Mouse (Mus musculus) neural tube, embryonic 11.5 days (tissue): Measurements from ENCODE around the gene Olfr270. TPM values are rescaled to one million over a fixed set of nuclear protein-coding genes. Genes with fewer than 3 reads are reported as not detected.

Source experiments
- ATAC-seq: fragments of 200-750 bp; cut with Nextera tagmentation; 2 replicates; pipeline ENCODE4 v1.8.0; 2017; ENCODE audit warnings: moderate number of reproducible peaks, mild to moderate bottlenecking, moderate TSS enrichment, moderate library complexity; ENCODE audit not compliant: insufficient read depth, low FRiP score, low TSS enrichment
- DNase-seq: peaks from one replicate; pipeline ENCODE4 v3.0.0-alpha.2; 2015; ENCODE audit warnings: low spot score
- H3K27ac ChIP-seq: fragments of 300-500 bp; sonication (generic); 2 replicates; pipeline ENCODE4 v1.5.1; 2014; ENCODE audit warnings: low read depth, mild to moderate bottlenecking, low read length
- H3K27me3 ChIP-seq: fragments of 300-500 bp; sonication (generic); 2 replicates; pipeline ENCODE4 v1.6.1; 2014; ENCODE audit warnings: mild to moderate bottlenecking, low read length, mixed read lengths; ENCODE audit not compliant: control insufficient read depth, insufficient read depth
- H3K36me3 ChIP-seq: fragments of 300-500 bp; sonication (generic); 2 replicates; pipeline ENCODE4 v1.6.1; 2014; ENCODE audit warnings: mild to moderate bottlenecking, low read length, moderate library complexity, mixed read lengths; ENCODE audit not compliant: control insufficient read depth, insufficient read depth
- H3K4me1 ChIP-seq: fragments of 300-500 bp; sonication (generic); 2 replicates; pipeline ENCODE4 v1.6.1; 2014; ENCODE audit warnings: low read length, mixed read lengths; ENCODE audit not compliant: control insufficient read depth, insufficient read depth
- H3K4me2 ChIP-seq: fragments of 300-500 bp; sonication (generic); 2 replicates; pipeline ENCODE4 v1.6.1; 2014; ENCODE audit warnings: low read depth, mild to moderate bottlenecking, moderate library complexity
- H3K4me3 ChIP-seq: fragments of 300-500 bp; sonication (generic); 2 replicates; pipeline ENCODE4 v1.5.1; 2014; ENCODE audit warnings: low read depth, low read length
- H3K9ac ChIP-seq: fragments of 300-500 bp; sonication (generic); 2 replicates; pipeline ENCODE4 v1.6.1; 2014; ENCODE audit warnings: mild to moderate bottlenecking, low read length
- H3K9me3 ChIP-seq: fragments of 300-500 bp; sonication (generic); 2 replicates; pipeline ENCODE4 v1.6.1; 2016; ENCODE audit warnings: low read length; ENCODE audit not compliant: control insufficient read depth
- WGBS: fragments of 180-500 bp; shearing (Covaris S2); extraction: QIAGEN DNeasy Blood & Tissue Kit; methylation state at CpG from one replicate; pipeline ENCODE4 v1.1.7; 2014; 5-methylcytosine and 5-hydroxymethylcytosine counted together
- polyA plus RNA-seq: library from polyadenylated mRNA; unstranded; fragments of >200 nt; fragmentation: Nextera tagmentation; extraction: Ambion mirVana; gene quantifications from 2 replicates; pipeline ENCODE4 v1.2.1, GENCODE M21; 2014

The Olfr270 gene
- polyA plus RNA-seq, 1 experiment from 2014 or later: not detected

DNA sequence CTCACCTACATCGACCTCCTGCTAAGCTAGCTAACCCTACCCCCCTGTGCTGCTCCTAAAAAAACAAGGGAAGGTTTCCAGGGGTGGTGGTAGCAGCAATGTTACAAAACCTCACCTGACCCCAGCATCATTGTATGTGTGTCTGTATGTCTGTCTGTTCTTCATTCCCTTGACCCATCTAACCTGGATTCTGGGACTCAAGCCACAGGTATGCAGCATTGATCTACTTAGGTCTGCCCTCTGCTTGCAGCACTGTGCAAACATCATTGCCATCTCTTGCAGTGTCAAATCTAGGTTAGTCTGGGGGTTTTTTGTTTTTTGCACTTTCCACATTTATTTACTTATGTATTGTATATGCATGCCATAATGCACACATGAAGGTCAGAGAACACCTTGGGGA is 54.0 kb downstream of the Olfr270 start:
- no peak overlapping the region for H3K27ac ChIP-seq
- H3K27me3 ChIP-seq: no peaks in the 10 kb centered on the region
- no peaks in the 10 kb centered on the region for H3K9me3 ChIP-seq
- H3K9ac ChIP-seq: no peak overlapping the region
- peaks cover 13% of the 10 kb centered on the region for H3K36me3 ChIP-seq
- H3K4me3 ChIP-seq: no peak overlapping the region
- WGBS: 86% methylated on average over 1 of the region's 1 CpGs
- no peaks in the 10 kb centered on the region for H3K4me1 ChIP-seq
- no peak overlapping the region for H3K4me2 ChIP-seq
- DNase-seq: no peak
- ATAC-seq: no peak

Other genes with a start within 250 kb of the Olfr270 start
- not detected in 2 replicates for gene Olfr275, start 149.9 kb upstream of the Olfr270 start, polyA plus RNA-seq
- gene Olfr273, start 105.3 kb upstream of the Olfr270 start, polyA plus RNA-seq: not detected in 2 replicates
- gene Olfr272, start 45.4 kb upstream of the Olfr270 start, polyA plus RNA-seq: not detected in 2 replicates
- gene Nipsnap3a, start 24.7 kb downstream of the Olfr270 start, polyA plus RNA-seq: not detected in 2 replicates
- 125 and 131 TPM in 2 replicates for gene Nipsnap3b, start 47.3 kb downstream of the Olfr270 start, polyA plus RNA-seq
- gene Abca1, start 195.3 kb downstream of the Olfr270 start, polyA plus RNA-seq: 9.2 and 11.0 TPM in 2 replicates